In genomic region chr17:12614511-12615385, GRCm38 (mm10) we compare ENCODE assay signal across 16 mouse cellular contexts. TPM values are rescaled to one million over a fixed set of nuclear protein-coding genes. Genes with fewer than 3 reads are reported as not detected.
"Had no signal": no experiment of that assay in that cellular context is flagged by ENCODE, and none has a peak within 500 bp of the region (broad histone marks: within the 10 kb centered on the region; RNA-seq: fewer than 3 reads in every experiment).

No protein-coding gene starts in this region.

- H3K4me2 ChIP-seq: limb, embryonic 15.5 days; liver, embryonic 13.5 days; midbrain, embryonic 11.5 days; neural tube, embryonic 15.5 days had no signal

- H3K4me3 ChIP-seq: left cerebral cortex, adult 2 months; limb, embryonic 15.5 days; liver, embryonic 13.5 days; megakaryocyte, embryonic 14.5 days; neural tube, embryonic 15.5 days had no signal

- H3K4me1 ChIP-seq: limb, embryonic 15.5 days; liver, embryonic 13.5 days; megakaryocyte, embryonic 14.5 days; neural tube, embryonic 15.5 days had no signal

- ATAC-seq: liver, postnatal 0 days; midbrain, embryonic 16.5 days had no signal

- H3K27ac ChIP-seq: left cerebral cortex, adult 2 months; limb, embryonic 15.5 days; liver, embryonic 13.5 days; macrophage; neural tube, embryonic 15.5 days had no signal

- H3K36me3 ChIP-seq: limb, embryonic 15.5 days; liver, embryonic 13.5 days; neural tube, embryonic 15.5 days had no signal

- H3K27me3 ChIP-seq: limb, embryonic 15.5 days; liver, embryonic 13.5 days; neural tube, embryonic 15.5 days had no signal

- DNase-seq: kidney, adult 2 months; kidney, postnatal 25 days; liver, embryonic 13.5 days; liver, postnatal 0 days; right cerebral cortex, adult 18-20 months; right cerebral cortex, postnatal 25 days had no signal

- H3K9me3 ChIP-seq: limb, embryonic 15.5 days; liver, embryonic 13.5 days; megakaryocyte, embryonic 14.5 days; neural tube, embryonic 15.5 days had no signal

- H3K9ac ChIP-seq: limb, embryonic 15.5 days; liver, embryonic 13.5 days; liver, postnatal 0 days; neural tube, embryonic 15.5 days had no signal

RNA-seq across cellular contexts. Expression of gene Slc22a2, which starts 30.8 kb away (rescaled TPM):
- polyA plus RNA-seq: limb, embryonic 11.5 days; limb, embryonic 15.5 days; liver, embryonic 13.5 days; macrophage; midbrain, embryonic 11.5 days; neural tube, embryonic 11.5 days; small intestine, adult 2 months had no signal
